Mouse (Mus musculus) heart, embryonic 13.5 days (tissue): ENCODE results near the gene Lyar. TPM values are rescaled to one million over a fixed set of nuclear protein-coding genes. Genes with fewer than 3 reads are reported as not detected.

Experiments
- ATAC-seq: fragments of 200-750 bp; cut with Nextera tagmentation; 2 replicates; pipeline ENCODE4 v1.8.0; 2017; ENCODE audit warnings: moderate TSS enrichment; ENCODE audit not compliant: insufficient number of reproducible peaks, low FRiP score, low TSS enrichment; ENCODE audit errors: extremely low read depth
- H3K27ac ChIP-seq: fragments of 300-500 bp; sonication (generic); replicated peaks from 2 replicates; pipeline ENCODE4 v1.5.1; 2015; ENCODE audit warnings: moderate library complexity, mild to moderate bottlenecking, inconsistent platforms
- H3K27me3 ChIP-seq: fragments of 300-500 bp; sonication (generic); replicated peaks from 2 replicates; pipeline ENCODE4 v1.6.1; 2015; ENCODE audit warnings: mild to moderate bottlenecking, inconsistent platforms
- H3K36me3 ChIP-seq: fragments of 300-500 bp; sonication (generic); 2 replicates; pipeline ENCODE4 v1.6.1; 2015; ENCODE audit warnings: mild to moderate bottlenecking, inconsistent platforms
- H3K4me1 ChIP-seq: fragments of 300-500 bp; sonication (generic); 2 replicates; pipeline ENCODE4 v1.6.1; 2015; ENCODE audit warnings: inconsistent platforms
- H3K4me2 ChIP-seq: fragments of 300-500 bp; sonication (generic); 2 replicates; pipeline ENCODE4 v1.6.1; 2015; ENCODE audit warnings: inconsistent platforms, mild to moderate bottlenecking, moderate library complexity
- H3K4me3 ChIP-seq: fragments of 300-500 bp; sonication (generic); 2 replicates; pipeline ENCODE4 v1.5.1; 2015; ENCODE audit warnings: moderate library complexity, mild to moderate bottlenecking, inconsistent platforms
- H3K9ac ChIP-seq: fragments of 300-500 bp; sonication (generic); 2 replicates; pipeline ENCODE4 v1.6.1; 2015; ENCODE audit warnings: inconsistent platforms, mild to moderate bottlenecking, moderate library complexity
- H3K9me3 ChIP-seq: fragments of 300-500 bp; sonication (generic); 2 replicates; pipeline ENCODE4 v1.6.1; 2016; ENCODE audit warnings: inconsistent platforms
- WGBS: fragments of 180-500 bp; shearing (Covaris S2); methylation state at CpG from one replicate; pipeline ENCODE4 v1.1.7; 2015; ENCODE audit warnings: mixed read lengths; 5-methylcytosine and 5-hydroxymethylcytosine counted together
- polyA plus RNA-seq: library from polyadenylated mRNA; unstranded; fragments of >200 nt; fragmentation: Nextera tagmentation; extraction: Ambion mirVana; gene quantifications from 2 replicates; pipeline ENCODE4 v1.2.1, GENCODE M21; 2015

The Lyar gene
- polyA plus RNA-seq, 1 experiment from 2014 or later = 52.3 TPM

DNA sequence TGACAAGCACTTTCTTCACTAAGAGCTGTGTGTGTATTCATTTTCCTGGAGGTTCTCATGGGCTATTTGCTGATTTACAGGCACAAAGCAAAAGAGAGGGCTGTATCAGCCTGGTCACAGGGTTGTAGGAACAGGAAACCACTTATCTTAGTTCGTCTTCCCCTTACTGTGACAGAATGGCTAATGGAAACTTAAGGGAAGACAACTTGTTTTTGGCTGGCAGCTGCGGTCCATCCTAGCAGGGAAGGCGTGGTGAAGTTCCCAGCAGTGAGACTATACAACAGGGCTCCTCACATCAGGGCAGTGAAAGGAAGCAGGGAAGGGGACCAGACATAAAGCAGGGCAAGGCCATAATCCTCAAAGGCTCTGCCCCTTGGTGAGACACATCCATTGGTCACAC is 35.4 kb downstream of the Lyar start:
- Histone ChIP-seq H3K27me3 (peaks cover 11% of the 10 kb centered on the region; the same call in 1 of the 2 replicates), H3K36me3 (no peaks in the 10 kb centered on the region), H3K4me1 (peaks cover 2% of the 10 kb centered on the region), H3K9me3 (0 out of 2 replicates have a peak, but pooled peaks cover 3% of the 10 kb centered on the region), H3K9ac (no peak overlapping the region), H3K4me3 (no peak overlapping the region), H3K4me2 (no peak overlapping the region), H3K27ac (peak overlapping the region; percentile 63)
- no peak for ATAC-seq
- 46% methylated on average over 3 of the region's 3 CpGs for WGBS

DNA sequence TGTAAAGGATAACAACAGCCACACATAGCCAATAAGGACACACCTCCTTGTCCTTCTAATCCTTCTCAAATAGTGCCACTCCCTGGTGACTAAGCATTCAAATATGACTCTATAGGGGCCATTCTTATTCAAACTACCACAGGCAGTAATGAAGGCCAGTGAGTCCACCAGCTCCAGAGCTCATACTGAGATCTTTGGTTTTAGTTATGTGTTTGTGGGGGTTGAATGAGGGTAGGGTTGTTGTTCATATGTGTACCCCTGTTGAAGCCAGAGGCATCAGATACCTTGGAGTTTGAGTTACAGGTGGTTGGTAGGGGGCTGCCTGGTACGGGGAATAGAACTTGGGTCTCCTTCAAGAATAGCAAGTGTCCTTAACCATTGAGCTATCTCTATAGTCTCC is 36.3 kb downstream of the Lyar start:
- Histone ChIP-seq H3K9me3 (0 out of 2 replicates have a peak, but pooled peaks cover 3% of the 10 kb centered on the region), H3K27ac (no peak overlapping the region), H3K4me1 (peaks cover 10% of the 10 kb centered on the region), H3K9ac (no peak overlapping the region), H3K4me2 (no peak overlapping the region), H3K36me3 (no peaks in the 10 kb centered on the region), H3K27me3 (peaks cover 11% of the 10 kb centered on the region; the same call in 1 of the 2 replicates), H3K4me3 (no peak overlapping the region)
- no peak for ATAC-seq
- 72% methylated on average over 1 of the region's 1 CpGs for WGBS

DNA sequence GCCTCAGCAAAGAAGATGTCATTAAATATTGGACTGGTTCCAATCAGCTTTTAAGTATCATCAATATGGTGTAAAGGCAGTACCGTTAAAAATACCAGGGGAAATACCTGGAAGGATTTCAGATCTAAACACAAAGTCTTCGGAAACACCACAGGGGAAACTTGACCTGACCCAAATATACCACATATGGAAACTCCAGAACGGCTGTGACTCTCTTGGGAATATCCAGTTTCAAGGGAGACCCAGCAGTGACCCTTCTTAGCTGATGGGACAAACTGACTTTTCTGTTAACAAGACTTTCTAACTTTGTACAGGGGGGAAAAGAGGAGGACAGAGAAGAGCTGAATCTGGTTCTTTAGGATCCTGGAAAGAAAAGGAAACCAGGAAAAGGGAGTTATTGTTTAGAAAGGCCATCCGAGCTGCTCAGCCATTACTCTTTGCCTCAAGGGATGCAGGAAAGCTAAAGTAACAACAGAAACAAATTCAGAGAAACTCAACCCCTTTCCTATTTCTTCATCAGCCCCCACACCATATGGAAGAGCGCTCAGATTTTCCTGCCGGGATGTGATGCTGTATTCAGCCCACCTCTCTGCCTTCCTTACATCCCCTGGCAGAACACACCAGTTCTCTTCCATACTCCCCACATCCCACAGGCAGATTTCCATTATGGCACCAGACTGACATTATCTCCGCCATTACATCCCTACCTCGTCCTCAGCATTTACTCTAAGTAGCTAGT is 37.9 kb downstream of the Lyar start:
- Histone ChIP-seq H3K27me3 (peaks cover 11% of the 10 kb centered on the region; the same call in 1 of the 2 replicates), H3K36me3 (peaks cover 16% of the 10 kb centered on the region), H3K9me3 (0 out of 2 replicates have a peak, but pooled peaks cover 3% of the 10 kb centered on the region), H3K27ac (no peak overlapping the region), H3K4me2 (no peak overlapping the region), H3K9ac (no peak overlapping the region), H3K4me3 (no peak overlapping the region), H3K4me1 (peaks cover 10% of the 10 kb centered on the region)
- WGBS = 76% methylated on average over 8 of the region's 8 CpGs
- no peak for ATAC-seq

DNA sequence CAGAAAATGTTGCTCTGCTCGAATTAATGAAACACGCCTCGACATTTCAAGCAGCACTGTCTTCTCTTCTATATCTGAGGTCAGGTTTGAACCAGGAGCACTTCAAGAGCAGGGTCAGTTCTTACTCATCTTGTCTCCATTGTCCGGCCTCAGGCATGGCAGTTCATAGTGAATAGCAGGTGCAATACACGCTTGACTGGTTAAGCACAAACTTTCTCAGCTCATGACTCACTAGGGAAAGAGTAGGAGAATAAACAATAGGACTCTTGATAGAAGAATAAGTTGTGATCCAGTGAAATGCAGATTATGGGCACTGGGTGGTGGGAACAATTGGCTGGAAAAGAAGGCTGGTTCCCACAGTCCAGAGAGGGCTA is 38.5 kb downstream of the Lyar start:
- Histone ChIP-seq H3K4me3 (no peak overlapping the region), H3K9ac (no peak overlapping the region), H3K4me1 (peaks cover 10% of the 10 kb centered on the region), H3K27ac (no peak overlapping the region), H3K36me3 (peaks cover 21% of the 10 kb centered on the region), H3K4me2 (no peak overlapping the region), H3K9me3 (0 out of 2 replicates have a peak, but pooled peaks cover 3% of the 10 kb centered on the region), H3K27me3 (peaks cover 11% of the 10 kb centered on the region; the same call in 1 of the 2 replicates)
- ATAC-seq = no peak
- WGBS = 75% methylated on average over 5 of the region's 5 CpGs

DNA sequence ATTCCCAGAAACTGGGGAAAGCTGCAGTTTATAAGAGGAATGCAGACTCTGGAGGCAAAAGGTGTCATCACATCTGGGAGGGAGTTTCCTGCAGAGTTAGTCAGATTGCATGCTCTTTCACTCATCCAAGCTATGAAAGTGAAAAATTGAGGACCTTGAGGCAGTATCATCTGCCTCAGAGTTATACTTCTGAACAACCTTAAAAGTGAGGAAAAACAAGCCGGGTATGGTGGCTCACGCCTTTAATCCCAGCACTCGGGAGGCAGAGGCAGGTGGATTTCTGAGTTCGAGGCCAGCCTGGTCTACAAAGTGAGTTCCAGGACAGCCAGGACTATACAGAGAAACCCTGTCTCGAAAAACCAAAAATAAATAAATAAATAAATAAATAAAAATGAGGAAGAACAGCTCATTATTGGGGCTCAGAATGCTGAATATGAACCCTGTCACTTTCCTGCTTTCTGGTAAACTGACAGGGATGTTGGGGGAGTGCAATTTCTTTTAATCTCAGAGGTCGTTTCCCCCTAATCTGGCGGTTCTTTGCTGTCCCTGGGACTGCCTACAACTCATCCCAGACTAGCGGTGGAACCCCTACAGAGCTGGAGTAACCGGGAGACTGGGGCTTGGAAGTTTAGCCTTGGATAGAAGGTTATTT is 39.3 kb downstream of the Lyar start:
- H3K36me3 ChIP-seq = peaks cover 30% of the 10 kb centered on the region
- no peak for ATAC-seq
- peak overlapping the region; percentile 94 for H3K4me3 ChIP-seq
- H3K9ac ChIP-seq = peak overlapping the region; percentile 89
- H3K9me3 ChIP-seq = 0 out of 2 replicates have a peak, but pooled peaks cover 3% of the 10 kb centered on the region
- H3K4me2 ChIP-seq = peak overlapping the region; percentile 90
- H3K4me1 ChIP-seq = peaks cover 10% of the 10 kb centered on the region
- 37% methylated on average over 9 of the region's 9 CpGs for WGBS
- peak overlapping the region; percentile 92 for H3K27ac ChIP-seq
- H3K27me3 ChIP-seq = peaks cover 11% of the 10 kb centered on the region; the same call in 1 of the 2 replicates

DNA sequence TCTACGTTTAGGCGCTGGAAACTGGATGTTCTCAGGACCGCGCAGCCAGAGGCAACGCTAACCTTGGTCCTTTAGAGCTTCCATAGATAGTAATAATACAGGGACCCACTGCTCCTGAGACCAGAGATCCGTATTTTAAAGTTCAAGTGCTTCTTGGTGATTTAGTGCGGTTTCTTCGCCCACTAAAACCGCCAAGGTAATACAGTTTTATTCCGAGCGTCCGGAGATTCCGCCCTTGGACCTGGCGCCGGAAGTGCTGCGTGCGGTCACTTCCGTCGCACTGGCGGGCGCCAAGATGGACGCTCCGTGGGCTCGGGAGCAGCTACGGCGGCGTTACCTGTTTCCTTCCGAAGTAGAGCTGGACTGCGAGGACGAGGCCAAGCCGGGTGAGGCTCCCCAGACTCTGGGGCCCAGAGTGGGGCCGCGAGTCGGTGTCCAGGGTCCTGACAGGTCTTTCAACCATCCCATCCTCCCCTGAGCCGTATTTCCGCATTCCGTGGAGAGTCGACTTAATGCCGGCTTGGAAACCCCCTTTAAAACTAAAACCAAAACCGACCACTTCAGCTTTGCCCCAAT is 39.9 kb downstream of the Lyar start, which contains the start of gene Tmem128:
Gene Tmem128 (plus strand): TSS at position 79 of the 576 bp plus-strand sequence.
- Histone ChIP-seq H3K4me1 (peaks cover 10% of the 10 kb centered on the region), H3K4me3 (peak within 1 kb of the TSS; percentile 94), H3K9me3 (0 out of 2 replicates have a peak, but pooled peaks cover 3% of the 10 kb centered on the region), H3K36me3 (peaks cover 36% of the 10 kb centered on the region), H3K9ac (peak within 1 kb of the TSS; percentile 89), H3K27ac (peak within 1 kb of the TSS; percentile 92), H3K4me2 (peak within 1 kb of the TSS; percentile 90), H3K27me3 (peaks cover 11% of the 10 kb centered on the region; the same call in 1 of the 2 replicates)
- ATAC-seq = no peak; the same call in 1 of the 2 replicates
- under 1% methylated on average over 40 of the region's 40 CpGs for WGBS

DNA sequence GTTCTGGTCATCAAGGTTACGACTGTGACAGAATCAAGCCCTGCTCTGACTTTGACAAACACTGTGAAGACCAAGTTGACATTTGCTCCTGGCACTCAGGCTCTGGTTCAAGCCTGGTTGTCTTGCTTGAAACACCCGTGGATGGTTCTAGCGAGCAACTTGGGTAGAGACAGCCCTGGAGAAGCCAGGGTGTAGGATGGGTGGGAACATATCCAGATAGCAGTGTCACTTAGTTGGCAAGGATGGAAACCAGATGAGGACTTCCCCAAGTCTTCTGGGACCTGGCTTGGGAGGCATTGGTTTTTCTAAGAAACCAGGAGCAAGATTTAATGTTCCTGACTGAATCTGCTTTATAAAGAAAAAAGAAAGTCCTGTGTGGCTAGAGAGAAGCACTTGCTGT is 50.7 kb downstream of the Lyar start:
- peaks cover 53% of the 10 kb centered on the region for H3K36me3 ChIP-seq

DNA sequence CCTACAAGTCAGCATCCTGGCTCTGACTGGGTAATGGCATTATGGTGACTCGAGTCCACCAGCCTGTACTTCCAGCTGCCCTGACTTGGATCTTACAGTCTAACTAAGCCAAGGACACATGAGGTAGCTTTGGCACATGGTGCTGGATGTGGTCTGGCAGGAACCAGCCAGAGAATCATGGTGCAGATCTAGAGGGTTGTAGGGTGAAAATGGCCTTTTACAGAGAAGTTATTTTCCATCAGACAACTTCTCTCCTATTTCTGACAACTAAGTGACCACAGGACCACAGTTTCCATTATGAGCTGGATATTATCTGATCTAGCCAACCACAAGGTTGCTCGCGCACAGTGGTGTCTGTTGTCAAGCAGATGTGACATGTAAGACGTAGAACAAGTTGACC is 53.6 kb downstream of the Lyar start:
- peaks cover 19% of the 10 kb centered on the region for H3K4me1 ChIP-seq
- no peak overlapping the region for H3K9ac ChIP-seq
- no peak overlapping the region for H3K4me2 ChIP-seq
- peaks cover 27% of the 10 kb centered on the region for H3K36me3 ChIP-seq
- ATAC-seq = no peak
- H3K27ac ChIP-seq = no peak overlapping the region
- peaks cover 58% of the 10 kb centered on the region for H3K27me3 ChIP-seq
- 80% methylated on average over 4 of the region's 4 CpGs for WGBS
- H3K9me3 ChIP-seq = no peaks in the 10 kb centered on the region
- H3K4me3 ChIP-seq = no peak overlapping the region

More for the DNA sequence above, 50.7 kb downstream of the Lyar start:
- H3K4me3 ChIP-seq = no peak overlapping the region
- no peak overlapping the region for H3K27ac ChIP-seq
- H3K27me3 ChIP-seq = peaks cover 29% of the 10 kb centered on the region
- no peaks in the 10 kb centered on the region for H3K4me1 ChIP-seq
- H3K9me3 ChIP-seq = no peaks in the 10 kb centered on the region
- no peak for ATAC-seq
- 78% methylated on average over 3 of the region's 3 CpGs for WGBS
- H3K4me2 ChIP-seq = no peak overlapping the region
- H3K9ac ChIP-seq = no peak overlapping the region

DNA sequence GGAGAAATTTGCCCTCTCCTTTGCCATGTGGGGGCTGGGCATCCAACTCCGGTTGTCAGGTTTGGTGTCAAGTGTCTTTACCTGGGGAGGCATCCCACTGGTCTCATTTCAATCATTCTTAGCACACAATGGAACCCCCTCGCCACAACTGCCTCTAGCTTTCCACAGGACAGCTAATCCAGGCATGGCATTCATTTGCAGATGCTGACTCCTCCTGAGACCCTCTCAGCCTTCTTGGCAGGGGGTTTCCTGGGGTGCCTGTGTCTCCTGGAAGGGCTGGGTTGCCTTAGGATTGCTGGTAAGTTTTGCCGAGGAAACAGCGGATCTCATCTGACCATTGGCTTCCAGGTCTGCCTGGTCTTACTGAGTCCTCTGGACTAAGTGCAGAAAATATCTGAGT is 55.5 kb downstream of the Lyar start, which contains the start of gene Otop1:
Gene Otop1 (plus strand): TSS at position 202 of the 400 bp plus-strand sequence.
- H3K4me2 ChIP-seq = peak within 1 kb of the TSS; percentile 62
- H3K4me1 ChIP-seq = peaks cover 19% of the 10 kb centered on the region
- H3K9me3 ChIP-seq = no peaks in the 10 kb centered on the region
- H3K4me3 ChIP-seq = peak within 1 kb of the TSS; percentile 40
- no peak within 1 kb of the TSS for H3K27ac ChIP-seq
- H3K9ac ChIP-seq = no peak within 1 kb of the TSS
- ATAC-seq = no peak
- 5% methylated on average over 4 of the region's 4 CpGs for WGBS
- peaks cover 77% of the 10 kb centered on the region for H3K27me3 ChIP-seq
- peaks cover 11% of the 10 kb centered on the region for H3K36me3 ChIP-seq

DNA sequence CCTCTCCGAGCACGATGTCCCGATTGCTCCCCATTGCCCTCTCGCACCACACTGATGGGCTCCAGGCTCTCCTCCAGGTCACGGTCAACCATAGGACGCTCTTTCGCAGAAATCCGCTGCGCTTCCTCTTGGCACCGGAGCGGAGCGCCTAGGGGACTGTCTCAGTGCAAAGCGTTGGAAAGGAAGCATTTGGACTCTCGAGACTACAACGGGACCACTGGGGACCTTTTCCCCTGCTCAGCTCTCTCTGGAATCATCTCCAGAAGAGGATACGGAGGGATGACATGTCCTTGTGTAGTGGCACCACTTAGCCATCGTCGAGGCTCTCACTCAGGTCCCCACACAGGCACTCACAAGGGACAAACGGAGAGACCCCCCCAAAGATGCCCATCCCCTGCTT is 56.2 kb downstream of the Lyar start:
- no peak for ATAC-seq
- WGBS = 3% methylated on average over 19 of the region's 19 CpGs
- no peak overlapping the region for H3K27ac ChIP-seq
- peaks cover 19% of the 10 kb centered on the region for H3K4me1 ChIP-seq
- H3K27me3 ChIP-seq = peaks cover 82% of the 10 kb centered on the region
- H3K9ac ChIP-seq = no peak overlapping the region
- H3K4me2 ChIP-seq = peak overlapping the region; percentile 62
- H3K36me3 ChIP-seq = peaks cover 4% of the 10 kb centered on the region
- no peaks in the 10 kb centered on the region for H3K9me3 ChIP-seq
- peak overlapping the region; percentile 40 for H3K4me3 ChIP-seq
